Mouse (Mus musculus) kidney, adult 2 months (tissue): ENCODE results near the gene Clstn1. TPM values are rescaled to one million over a fixed set of nuclear protein-coding genes. Genes with fewer than 3 reads are reported as not detected.
A peak's percentile ranks its signal among the peaks of the same experiment; 100 is the strongest.

Source experiments
- DNase-seq: peaks from one replicate; pipeline ENCODE4 v3.0.0; 2021
- H3K27ac ChIP-seq: fragments of 200-500 bp; 2 replicates; pipeline ENCODE4 v1.5.1; 2012; ENCODE audit warnings: low read depth, low read length, control low read depth, inconsistent platforms; ENCODE audit not compliant: insufficient read depth
- H3K27me3 ChIP-seq: fragments of 200-500 bp; replicated peaks from 2 replicates; pipeline ENCODE4 v1.6.1; 2012; ENCODE audit warnings: mild to moderate bottlenecking, moderate library complexity, low read length, inconsistent platforms; ENCODE audit not compliant: control insufficient read depth, insufficient read depth
- H3K36me3 ChIP-seq: fragments of 200-500 bp; 2 replicates; pipeline ENCODE4 v1.6.1; 2012; ENCODE audit warnings: mild to moderate bottlenecking, moderate library complexity, low read length, inconsistent platforms; ENCODE audit not compliant: control insufficient read depth, insufficient read depth
- H3K4me1 ChIP-seq: fragments of 200-500 bp; 2 replicates; pipeline ENCODE4 v1.6.1; 2011; ENCODE audit warnings: low read length; ENCODE audit not compliant: control insufficient read depth, insufficient read depth
- H3K4me3 ChIP-seq: fragments of 200-500 bp; 2 replicates; pipeline ENCODE4 v1.5.1; 2011; ENCODE audit warnings: mild to moderate bottlenecking, low read depth, low read length, control low read depth; ENCODE audit not compliant: insufficient read depth
- CTCF ChIP-seq: fragments of 200-500 bp; conservative IDR thresholded peaks from 2 replicates; pipeline ENCODE4 v1.5.1; 2011; ENCODE audit warnings: low read depth, mild to moderate bottlenecking, control low read depth, low read length, moderate library complexity, mixed read lengths; ENCODE audit not compliant: insufficient read depth, insufficient read length
- POLR2A ChIP-seq: fragments of 200-500 bp; IDR thresholded peaks from one replicate; pipeline ENCODE4 v1.6.1; 2011; ENCODE audit warnings: low read depth, low read length, control low read depth
- WGBS: fragments of 180-500 bp; shearing (Covaris S2); methylation state at CpG from one replicate; pipeline ENCODE4 v1.1.7; 2018; 5-methylcytosine and 5-hydroxymethylcytosine counted together
- polyA plus RNA-seq: library from polyadenylated mRNA; depleted of rRNA; stranded (reverse); fragments of >200 nt; gene quantifications from 2 replicates; pipeline ENCODE4 v1.2.3, GENCODE M21; 2012

The Clstn1 gene
- polyA plus RNA-seq, 1 experiment: 44.9 TPM

GRCm38 (mm10) chr4:149558389-149558788, 27.9 kb upstream of the Clstn1 start:
- TF ChIP-seq CTCF (no peak), POLR2A (no peak)
- H3K4me1 ChIP-seq: no peaks in the 10 kb centered on the region
- H3K36me3 ChIP-seq: no peaks in the 10 kb centered on the region
- no peak overlapping the region for H3K4me3 ChIP-seq
- WGBS: 62% methylated on average over 3 of the region's 3 CpGs
- H3K27me3 ChIP-seq: no peaks in the 10 kb centered on the region
- no peak overlapping the region for H3K27ac ChIP-seq
- no peak for DNase-seq

- H3K27ac ChIP-seq: no peak overlapping the region
- TF ChIP-seq CTCF: no peak
- no peak for TF ChIP-seq POLR2A
- 82% methylated on average over 4 of the region's 4 CpGs for WGBS
- no peaks in the 10 kb centered on the region for H3K36me3 ChIP-seq
- no peak for DNase-seq
- H3K4me1 ChIP-seq: no peaks in the 10 kb centered on the region
- H3K4me3 ChIP-seq: no peak overlapping the region
- no peaks in the 10 kb centered on the region for H3K27me3 ChIP-seq
Measured at GRCm38 (mm10) chr4:149561392-149561791, 24.9 kb upstream of the Clstn1 start.

- DNase-seq: peak; percentile 35
- WGBS: 65% methylated on average over 21 of the region's 21 CpGs
- H3K36me3 ChIP-seq: no peaks in the 10 kb centered on the region
- H3K4me1 ChIP-seq: no peaks in the 10 kb centered on the region
- no peaks in the 10 kb centered on the region for H3K27me3 ChIP-seq
- no peak overlapping the region for H3K27ac ChIP-seq
- no peak overlapping the region for H3K4me3 ChIP-seq
- TF ChIP-seq CTCF (no peak), POLR2A (no peak)
Measured at GRCm38 (mm10) chr4:149561986-149562904, 24.0 kb upstream of the Clstn1 start.

- Histone ChIP-seq H3K36me3 (no peaks in the 10 kb centered on the region), H3K27me3 (no peaks in the 10 kb centered on the region), H3K4me1 (no peaks in the 10 kb centered on the region), H3K27ac (no peak overlapping the region), H3K4me3 (no peak overlapping the region)
- no peak for TF ChIP-seq POLR2A
- TF ChIP-seq CTCF: no peak
- peak; percentile 31 for DNase-seq
- 60% methylated on average over 7 of the region's 7 CpGs for WGBS
Measured at GRCm38 (mm10) chr4:149562905-149563347, 23.3 kb upstream of the Clstn1 start.

- no peak for DNase-seq
- H3K4me3 ChIP-seq: no peak overlapping the region
- no peak for TF ChIP-seq POLR2A
- TF ChIP-seq CTCF: no peak
- H3K36me3 ChIP-seq: no peaks in the 10 kb centered on the region
- no peaks in the 10 kb centered on the region for H3K27me3 ChIP-seq
- WGBS: 87% methylated on average over 10 of the region's 10 CpGs
- no peaks in the 10 kb centered on the region for H3K4me1 ChIP-seq
- H3K27ac ChIP-seq: no peak overlapping the region
Measured at GRCm38 (mm10) chr4:149563941-149564361, 22.3 kb upstream of the Clstn1 start.

GRCm38 (mm10) chr4:149564452-149565407, 21.5 kb upstream of the Clstn1 start:
- Histone ChIP-seq H3K27ac (no peak overlapping the region), H3K4me3 (peak overlapping the region; percentile 1; the same call in 1 of the 2 replicates)
- TF ChIP-seq CTCF (no peak; the same call in 1 of the 2 replicates), POLR2A (no peak)

GRCm38 (mm10) chr4:149567432-149568026, 18.7 kb upstream of the Clstn1 start:
- no peak overlapping the region for H3K4me3 ChIP-seq
- TF ChIP-seq CTCF (no peak), POLR2A (no peak)
- WGBS: 51% methylated on average over 8 of the region's 8 CpGs
- peaks cover 11% of the 10 kb centered on the region; the same call in 1 of the 2 replicates for H3K4me1 ChIP-seq
- H3K27ac ChIP-seq: no peak overlapping the region
- H3K27me3 ChIP-seq: no peaks in the 10 kb centered on the region
- DNase-seq: peak; percentile 80
- H3K36me3 ChIP-seq: no peaks in the 10 kb centered on the region

More at GRCm38 (mm10) chr4:149564452-149565407, 21.5 kb upstream of the Clstn1 start:
- H3K36me3 ChIP-seq: no peaks in the 10 kb centered on the region
- no peaks in the 10 kb centered on the region for H3K27me3 ChIP-seq
- DNase-seq: peak; percentile 86
- no peaks in the 10 kb centered on the region for H3K4me1 ChIP-seq
- WGBS: 47% methylated on average over 20 of the region's 20 CpGs
